Mouse (Mus musculus) stomach, postnatal 0 days (tissue): ENCODE measurements around the gene Thsd7b. TPM values are rescaled to one million over a fixed set of nuclear protein-coding genes. Genes with fewer than 3 reads are reported as not detected.
"Not testable (repeated sequence)": the region's sequence is repeated elsewhere in the genome, so short reads cannot be mapped to it uniquely, and the experiment has no call there.

Experiments used
- ATAC-seq: fragments of 200-750 bp; cut with Nextera tagmentation; 2 replicates; pipeline ENCODE4 v1.8.0; 2017; ENCODE audit not compliant: low FRiP score, low TSS enrichment
- DNase-seq: peaks from one replicate; pipeline ENCODE4 v3.0.0-alpha.2; 2016; ENCODE audit warnings: low spot score
- H3K27ac ChIP-seq: fragments of 300-500 bp; sonication (generic); replicated peaks from 2 replicates; pipeline ENCODE4 v1.5.1; 2014; ENCODE audit warnings: mild to moderate bottlenecking, control low read depth
- H3K27me3 ChIP-seq: fragments of 300-500 bp; sonication (generic); 2 replicates; pipeline ENCODE4 v1.6.1; 2014; ENCODE audit warnings: low read length; ENCODE audit not compliant: control insufficient read depth, insufficient read depth
- H3K36me3 ChIP-seq: fragments of 300-500 bp; sonication (generic); 2 replicates; pipeline ENCODE4 v1.6.1; 2014; ENCODE audit warnings: low read length, mixed read lengths; ENCODE audit not compliant: control insufficient read depth, insufficient read depth
- H3K4me1 ChIP-seq: fragments of 300-500 bp; sonication (generic); replicated peaks from 2 replicates; pipeline ENCODE4 v1.6.1; 2014; ENCODE audit warnings: antibody characterized with exemption; ENCODE audit not compliant: control insufficient read depth, insufficient read depth
- H3K4me2 ChIP-seq: fragments of 300-500 bp; sonication (generic); replicated peaks from 2 replicates; pipeline ENCODE4 v1.6.1; 2014; ENCODE audit warnings: low read depth, mild to moderate bottlenecking, control low read depth, moderate library complexity
- H3K4me3 ChIP-seq: fragments of 300-500 bp; sonication (generic); 2 replicates; pipeline ENCODE4 v1.5.1; 2014; ENCODE audit warnings: low read depth, low read length, control low read depth
- H3K9ac ChIP-seq: fragments of 300-500 bp; sonication (generic); 2 replicates; pipeline ENCODE4 v1.6.1; 2014; ENCODE audit warnings: mild to moderate bottlenecking, low read length, control low read depth, mixed read lengths
- H3K9me3 ChIP-seq: fragments of 300-500 bp; sonication (generic); 2 replicates; pipeline ENCODE4 v1.6.1; 2016; ENCODE audit warnings: low read length; ENCODE audit not compliant: control insufficient read depth
- CTCF ChIP-seq: IDR thresholded peaks from 2 replicates; pipeline ENCODE4 v1.5.1; 2016; ENCODE audit warnings: antibody characterized with exemption, low read depth, mild to moderate bottlenecking, moderate library complexity
- EP300 ChIP-seq: optimal IDR thresholded peaks from 2 replicates; pipeline ENCODE3; 2016; ENCODE audit warnings: antibody characterized with exemption
- WGBS: fragments of 180-500 bp; shearing (Covaris S2); extraction: QIAGEN DNeasy Blood & Tissue Kit; methylation state at CpG from one replicate; pipeline ENCODE4 v1.1.7; 2014; 5-methylcytosine and 5-hydroxymethylcytosine counted together
- polyA plus RNA-seq: library from polyadenylated mRNA; unstranded; fragments of >200 nt; fragmentation: Nextera tagmentation; extraction: Ambion mirVana; gene quantifications from 2 replicates; pipeline ENCODE4 v1.2.1, GENCODE M21; 2015

Gene Thsd7b
- polyA plus RNA-seq, 1 experiment from 2014 or later = 0.53 TPM

DNA sequence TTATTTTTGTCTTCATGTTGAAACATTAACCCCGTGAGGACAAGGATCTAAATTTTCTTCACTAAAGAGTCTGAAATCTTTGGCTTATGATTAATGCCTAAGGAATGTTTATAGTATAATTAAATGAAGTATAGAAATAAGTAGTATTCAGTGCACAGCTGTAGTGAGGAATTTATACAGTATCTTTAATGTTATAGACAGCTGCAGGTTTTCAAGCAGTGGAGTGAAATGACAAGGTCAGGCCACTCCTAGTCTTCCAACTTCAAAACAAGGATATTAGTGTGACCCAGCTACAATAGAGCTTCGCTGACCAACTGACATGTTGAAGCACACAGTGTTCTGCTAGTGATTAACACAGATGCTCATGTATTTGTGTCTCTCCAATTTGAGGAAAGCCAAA is 949.8 kb downstream of the Thsd7b start:
- Histone ChIP-seq H3K27ac (no peak overlapping the region), H3K9ac (no peak overlapping the region), H3K4me3 (no peak overlapping the region), H3K4me1 (no peaks in the 10 kb centered on the region), H3K4me2 (no peak overlapping the region), H3K36me3 (no peaks in the 10 kb centered on the region), H3K27me3 (no peaks in the 10 kb centered on the region), H3K9me3 (no peaks in the 10 kb centered on the region)
- WGBS = 39% methylated on average over 2 of the region's 2 CpGs
- no peak for ATAC-seq
- TF ChIP-seq CTCF (no peak), EP300 (no peak)
- DNase-seq = no peak

- no peaks in the 10 kb centered on the region for H3K27me3 ChIP-seq
- no peak overlapping the region for H3K4me3 ChIP-seq
- DNase-seq = no peak
- H3K9ac ChIP-seq = no peak overlapping the region
- H3K27ac ChIP-seq = no peak overlapping the region
- WGBS = 75% methylated on average over 3 of the region's 3 CpGs
- no peak for TF ChIP-seq EP300
- no peak for TF ChIP-seq CTCF
- no peak overlapping the region for H3K4me2 ChIP-seq
- no peak for ATAC-seq
- no peaks in the 10 kb centered on the region for H3K4me1 ChIP-seq
- H3K36me3 ChIP-seq = no peaks in the 10 kb centered on the region
- H3K9me3 ChIP-seq = no peaks in the 10 kb centered on the region
Measured at GRCm38 (mm10) chr1:130245563-130245962, 972.5 kb downstream of the Thsd7b start.

DNA sequence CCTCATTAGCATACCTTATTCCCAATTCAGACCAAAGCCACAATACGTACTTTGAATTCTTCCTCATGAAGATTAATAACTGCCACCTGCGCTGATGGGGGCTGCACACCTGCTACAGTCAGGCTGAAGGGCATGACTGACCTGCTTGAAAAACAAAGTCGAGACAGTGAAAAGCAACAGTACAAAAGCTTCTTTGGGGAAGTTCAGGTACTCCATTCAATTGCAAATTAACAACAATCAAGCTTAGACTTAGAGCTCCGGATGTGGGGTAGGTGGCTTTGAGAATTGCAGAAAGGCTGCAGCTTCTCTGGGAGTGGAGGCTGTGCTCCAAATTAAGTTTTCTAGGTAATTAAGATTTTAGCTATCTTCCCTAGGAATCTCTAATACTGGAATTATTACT is 973.2 kb downstream of the Thsd7b start:
- H3K4me1 ChIP-seq, H3K4me2 ChIP-seq, H3K4me3 ChIP-seq, H3K27me3 ChIP-seq, H3K27ac ChIP-seq, DNase-seq, ATAC-seq, H3K36me3 ChIP-seq, H3K9ac ChIP-seq, H3K9me3 ChIP-seq: not testable (repeated sequence)
- WGBS = 86% methylated on average over 4 of the region's 4 CpGs

- not testable (repeated sequence) for ATAC-seq, H3K27me3 ChIP-seq, H3K9ac ChIP-seq, H3K4me2 ChIP-seq, DNase-seq, H3K4me1 ChIP-seq, H3K36me3 ChIP-seq, H3K4me3 ChIP-seq, H3K9me3 ChIP-seq, H3K27ac ChIP-seq
- WGBS = 78% methylated on average over 4 of the region's 4 CpGs
Measured at GRCm38 (mm10) chr1:130246930-130247329, 973.8 kb downstream of the Thsd7b start.

GRCm38 (mm10) chr1:130262046-130262445 is 988.9 kb downstream of the Thsd7b start:
- Histone ChIP-seq H3K9me3 (no peaks in the 10 kb centered on the region), H3K4me1 (no peaks in the 10 kb centered on the region), H3K4me3 (no peak overlapping the region), H3K27ac (no peak overlapping the region), H3K4me2 (no peak overlapping the region), H3K9ac (no peak overlapping the region), H3K36me3 (no peaks in the 10 kb centered on the region), H3K27me3 (no peaks in the 10 kb centered on the region)
- no peak for ATAC-seq
- DNase-seq = no peak
- no peak for TF ChIP-seq CTCF
- no peak for TF ChIP-seq EP300
- 44% methylated on average over 6 of the region's 6 CpGs for WGBS
